Mouse (Mus musculus) thymus, adult 2 months (tissue): ENCODE data around the gene Aff3. TPM values are rescaled to one million over a fixed set of nuclear protein-coding genes. Genes with fewer than 3 reads are reported as not detected.

Experiments used
- DNase-seq: peaks from one replicate; pipeline ENCODE4 v3.0.0; 2021
- H3K27ac ChIP-seq: fragments of 200-500 bp; 2 replicates; pipeline ENCODE4 v1.5.1; 2012; ENCODE audit warnings: low read length, control low read depth; ENCODE audit not compliant: control insufficient read depth, insufficient read depth
- H3K27me3 ChIP-seq: fragments of 200-500 bp; 2 replicates; pipeline ENCODE4 v1.6.1; 2012; ENCODE audit warnings: mild to moderate bottlenecking, low read length, moderate library complexity, mixed read lengths; ENCODE audit not compliant: control insufficient read depth, insufficient read depth
- H3K36me3 ChIP-seq: fragments of 200-500 bp; 2 replicates; pipeline ENCODE4 v1.6.1; 2012; ENCODE audit warnings: mild to moderate bottlenecking, low read length, moderate library complexity; ENCODE audit not compliant: control insufficient read depth, insufficient read depth
- H3K4me1 ChIP-seq: fragments of 200-500 bp; replicated peaks from 2 replicates; pipeline ENCODE4 v1.6.1; 2012; ENCODE audit warnings: low read length; ENCODE audit not compliant: control insufficient read depth, insufficient read depth
- H3K4me3 ChIP-seq: fragments of 200-500 bp; 2 replicates; pipeline ENCODE4 v1.5.1; 2012; ENCODE audit warnings: mild to moderate bottlenecking, low read length, control low read depth, moderate library complexity; ENCODE audit not compliant: control insufficient read depth, insufficient read depth
- CTCF ChIP-seq: fragments of 200-500 bp; IDR thresholded peaks from 2 replicates; pipeline ENCODE4 v1.5.1; 2012; ENCODE audit warnings: mild to moderate bottlenecking, control low read depth, low read length, moderate library complexity, borderline replicate concordance; ENCODE audit not compliant: control insufficient read depth, poor library complexity, insufficient read depth; ENCODE audit errors: extremely low read depth
- POLR2A ChIP-seq: fragments of 200-500 bp; IDR thresholded peaks from 2 replicates; pipeline ENCODE4 v1.6.1; 2012; ENCODE audit warnings: mild to moderate bottlenecking, low read length, control low read depth, moderate library complexity; ENCODE audit not compliant: control insufficient read depth, poor library complexity, insufficient read depth; ENCODE audit errors: extremely low read depth
- WGBS: fragments of 180-500 bp; shearing (Covaris S2); methylation state at CpG from one replicate; pipeline ENCODE4 v1.1.7; 2018; 5-methylcytosine and 5-hydroxymethylcytosine counted together
- polyA plus RNA-seq: library from polyadenylated mRNA; depleted of rRNA; stranded (reverse); fragments of >200 nt; gene quantifications from 2 replicates; pipeline ENCODE4 v1.2.3, GENCODE M21; 2012

Aff3 gene
- polyA plus RNA-seq, 1 experiment = 39.6 TPM

GRCm38 (mm10) chr1:38495284-38495683, 169.5 kb downstream of the Aff3 start:
- Histone ChIP-seq H3K27ac (no peak overlapping the region), H3K4me3 (no peak overlapping the region), H3K36me3 (no peaks in the 10 kb centered on the region), H3K27me3 (no peaks in the 10 kb centered on the region), H3K4me1 (no peaks in the 10 kb centered on the region)
- WGBS = 89% methylated on average over 2 of the region's 2 CpGs
- TF ChIP-seq POLR2A (no peak), CTCF (no peak)
- DNase-seq = no peak

- no peak for DNase-seq
- no peak for TF ChIP-seq CTCF
- no peak for TF ChIP-seq POLR2A
- WGBS = 89% methylated on average over 6 of the region's 6 CpGs
- no peaks in the 10 kb centered on the region for H3K27me3 ChIP-seq
- H3K4me1 ChIP-seq = no peaks in the 10 kb centered on the region
- H3K36me3 ChIP-seq = no peaks in the 10 kb centered on the region
- H3K4me3 ChIP-seq = no peak overlapping the region
- H3K27ac ChIP-seq = no peak overlapping the region
These were observed 175.0 kb downstream of the Aff3 start for GRCm38 (mm10) chr1:38489733-38490132.

GRCm38 (mm10) chr1:38488667-38489210, 176.0 kb downstream of the Aff3 start:
- Histone ChIP-seq H3K4me1 (no peaks in the 10 kb centered on the region), H3K27ac (no peak overlapping the region), H3K27me3 (no peaks in the 10 kb centered on the region), H3K36me3 (no peaks in the 10 kb centered on the region), H3K4me3 (no peak overlapping the region)
- 89% methylated on average over 8 of the region's 8 CpGs for WGBS
- TF ChIP-seq POLR2A = no peak
- no peak for DNase-seq

GRCm38 (mm10) chr1:38487884-38488283, 176.9 kb downstream of the Aff3 start:
- 98% methylated on average over 2 of the region's 2 CpGs for WGBS

GRCm38 (mm10) chr1:38483191-38483590, 181.6 kb downstream of the Aff3 start:
- Histone ChIP-seq H3K27ac (no peak overlapping the region), H3K4me3 (no peak overlapping the region), H3K27me3 (no peaks in the 10 kb centered on the region), H3K4me1 (no peaks in the 10 kb centered on the region), H3K36me3 (no peaks in the 10 kb centered on the region)
- WGBS = 94% methylated on average over 2 of the region's 2 CpGs
- TF ChIP-seq POLR2A (no peak), CTCF (no peak)
- DNase-seq = no peak

More at GRCm38 (mm10) chr1:38487884-38488283, 176.9 kb downstream of the Aff3 start:
- Histone ChIP-seq H3K36me3 (no peaks in the 10 kb centered on the region), H3K27ac (no peak overlapping the region), H3K27me3 (no peaks in the 10 kb centered on the region), H3K4me3 (no peak overlapping the region), H3K4me1 (no peaks in the 10 kb centered on the region)
- DNase-seq = no peak
- TF ChIP-seq CTCF (no peak), POLR2A (no peak)

- no peaks in the 10 kb centered on the region for H3K4me1 ChIP-seq
- 84% methylated on average over 9 of the region's 9 CpGs for WGBS
- no peaks in the 10 kb centered on the region for H3K27me3 ChIP-seq
- no peak for DNase-seq
- no peaks in the 10 kb centered on the region for H3K36me3 ChIP-seq
- no peak overlapping the region for H3K27ac ChIP-seq
- no peak overlapping the region for H3K4me3 ChIP-seq
- TF ChIP-seq POLR2A (no peak), CTCF (no peak)
These were observed 186.5 kb downstream of the Aff3 start for GRCm38 (mm10) chr1:38478246-38478743.

- Histone ChIP-seq H3K4me3 (no peak overlapping the region), H3K36me3 (no peaks in the 10 kb centered on the region), H3K27me3 (no peaks in the 10 kb centered on the region), H3K4me1 (no peaks in the 10 kb centered on the region), H3K27ac (no peak overlapping the region)
- TF ChIP-seq CTCF (no peak), POLR2A (no peak)
- WGBS = 90% methylated on average over 11 of the region's 11 CpGs
- no peak for DNase-seq
These were observed 193.9 kb downstream of the Aff3 start for GRCm38 (mm10) chr1:38470817-38471216.
